ENCODE assay signal across 16 mouse cellular contexts in genomic region chr13:45078392-45078791, GRCm38 (mm10). TPM values are rescaled to one million over a fixed set of nuclear protein-coding genes. Genes with fewer than 3 reads are reported as not detected.
A peak's percentile ranks its signal among the peaks of the same experiment; 100 is the strongest.
ATAC-seq lines count a peak whose summit lies in the region.
"Not testable (repeated sequence)": the region's sequence is repeated elsewhere in the genome, so short reads cannot be mapped to it uniquely, and the experiment has no call there.
"Had no signal": no experiment of that assay in that cellular context is flagged by ENCODE, and none has a peak within 500 bp of the region (broad histone marks: within the 10 kb centered on the region; RNA-seq: fewer than 3 reads in every experiment).

Gene Gm9817, plus strand, starts transcription at chr13:45078692.

- 59% methylated on average over 16 of the region's 16 CpGs for WGBS in embryonic facial prominence, embryonic 15.5 days
- 45% methylated on average over 16 of the region's 16 CpGs for WGBS in heart, embryonic 12.5 days
- 49% methylated on average over 16 of the region's 16 CpGs for WGBS in hindbrain, embryonic 12.5 days
- 62% methylated on average over 16 of the region's 16 CpGs for WGBS in kidney, embryonic 16.5 days
- 57% methylated on average over 16 of the region's 16 CpGs for WGBS in limb, embryonic 15.5 days

- peak; percentile 31; the same call in 1 of the 2 replicates for ATAC-seq in cerebellum, adult (ENCODE audit: insufficient number of reproducible peaks, low FRiP score, low TSS enrichment)
- not testable (repeated sequence) for ATAC-seq in embryonic facial prominence, embryonic 15.5 days (ENCODE audit: insufficient number of reproducible peaks, low FRiP score, low TSS enrichment, low read depth); heart, embryonic 12.5 days (ENCODE audit: insufficient number of reproducible peaks, low FRiP score); hindbrain, embryonic 12.5 days (ENCODE audit: low FRiP score); limb, embryonic 15.5 days (ENCODE audit: insufficient number of reproducible peaks, low FRiP score, low TSS enrichment, low read depth)
- ATAC-seq in kidney, embryonic 16.5 days (ENCODE audit: low FRiP score, low TSS enrichment) = 0 out of 2 replicates have a peak, but pooled peaks have one; percentile 15

- not testable (repeated sequence) for H3K9me3 ChIP-seq in embryonic facial prominence, embryonic 15.5 days (replicated peaks); heart, embryonic 12.5 days (replicated peaks); hindbrain, embryonic 12.5 days (replicated peaks); kidney, embryonic 16.5 days (ENCODE audit: low read length); limb, embryonic 15.5 days
- peaks cover 36% of the 10 kb centered on the region for H3K9me3 ChIP-seq in megakaryocyte, embryonic 14.5 days

- H3K27ac ChIP-seq in embryonic facial prominence, embryonic 15.5 days (replicated peaks); heart, embryonic 12.5 days (ENCODE audit: poor library complexity, severe bottlenecking); hindbrain, embryonic 12.5 days; kidney, embryonic 16.5 days (ENCODE audit: low read length); limb, embryonic 15.5 days: not testable (repeated sequence)

- H3K4me3 ChIP-seq in embryonic facial prominence, embryonic 15.5 days (replicated peaks) = 0 out of 2 replicates have a peak within 1 kb of the TSS, but pooled peaks have one; percentile 6
- 0 out of 2 replicates have a peak within 1 kb of the TSS, but pooled peaks have one; percentile 9 for H3K4me3 ChIP-seq in heart, embryonic 12.5 days
- H3K4me3 ChIP-seq in hindbrain, embryonic 12.5 days; kidney, embryonic 16.5 days (ENCODE audit: low read length); limb, embryonic 15.5 days: not testable (repeated sequence)
- H3K4me3 ChIP-seq in megakaryocyte, embryonic 14.5 days (replicated peaks) = peak within 1 kb of the TSS; percentile 29

- not testable (repeated sequence) for H3K36me3 ChIP-seq in embryonic facial prominence, embryonic 15.5 days; heart, embryonic 12.5 days; hindbrain, embryonic 12.5 days; kidney, embryonic 16.5 days (ENCODE audit: insufficient read depth, low read length); limb, embryonic 15.5 days; megakaryocyte, embryonic 14.5 days (replicated peaks; ENCODE audit: low read length)

- H3K27me3 ChIP-seq in embryonic facial prominence, embryonic 15.5 days; heart, embryonic 12.5 days (replicated peaks); hindbrain, embryonic 12.5 days; kidney, embryonic 16.5 days (ENCODE audit: insufficient read depth, low read length); limb, embryonic 15.5 days; megakaryocyte, embryonic 14.5 days (replicated peaks): not testable (repeated sequence)

- peak within 1 kb of the TSS; percentile 24 for H3K4me2 ChIP-seq in embryonic facial prominence, embryonic 15.5 days (replicated peaks)
- peak within 1 kb of the TSS; percentile 50 for H3K4me2 ChIP-seq in heart, embryonic 12.5 days
- 0 out of 2 replicates have a peak within 1 kb of the TSS, but pooled peaks have one; percentile 21 for H3K4me2 ChIP-seq in hindbrain, embryonic 12.5 days (replicated peaks)
- H3K4me2 ChIP-seq in kidney, embryonic 16.5 days (replicated peaks; ENCODE audit: low read depth, low read length) = peak within 1 kb of the TSS; percentile 12
- H3K4me2 ChIP-seq in limb, embryonic 15.5 days = 0 out of 2 replicates have a peak within 1 kb of the TSS, but pooled peaks have one; percentile 19

- not testable (repeated sequence) for H3K4me1 ChIP-seq in embryonic facial prominence, embryonic 15.5 days; heart, embryonic 12.5 days (replicated peaks); hindbrain, embryonic 12.5 days; kidney, embryonic 16.5 days (ENCODE audit: insufficient read depth, low read length); limb, embryonic 15.5 days
- peaks cover 27% of the 10 kb centered on the region for H3K4me1 ChIP-seq in megakaryocyte, embryonic 14.5 days

- H3K9ac ChIP-seq in embryonic facial prominence, embryonic 15.5 days; heart, embryonic 12.5 days; hindbrain, embryonic 12.5 days; kidney, embryonic 16.5 days (replicated peaks; ENCODE audit: low read length); limb, embryonic 15.5 days: not testable (repeated sequence)

RNA-seq across cellular contexts. Expression of gene Gm9817, which starts in this region (rescaled TPM):
- polyA plus RNA-seq in embryonic facial prominence, embryonic 15.5 days (2015; fragmentation: Nextera tagmentation; extraction: Ambion mirVana) = 0.07 TPM in 1 of 2 replicates, not detected in the other
- 0.09 and 0.13 TPM in 2 replicates for polyA plus RNA-seq in heart, embryonic 12.5 days (2016; fragmentation: Nextera tagmentation; extraction: Ambion mirVana)
- not detected in 2 replicates for polyA plus RNA-seq in hindbrain, embryonic 12.5 days (2016; fragmentation: Nextera tagmentation; extraction: Ambion mirVana)
- polyA plus RNA-seq in kidney, embryonic 16.5 days (2015; fragmentation: Nextera tagmentation; extraction: Ambion mirVana) = not detected in 2 replicates
- 0.06 and 0.15 TPM in 2 replicates for polyA plus RNA-seq in limb, embryonic 15.5 days (2015; fragmentation: Nextera tagmentation; extraction: Ambion mirVana)
- polyA plus RNA-seq in megakaryocyte, embryonic 14.5 days (2012; ENCODE audit: insufficient read depth, low replicate concordance) = not detected in 2 replicates
- polyA plus RNA-seq: forebrain, embryonic 15.5 days; intestine, embryonic 16.5 days; liver, embryonic 15.5 days; lung, embryonic 14.5 days; midbrain, embryonic 12.5 days; midbrain, postnatal 0 days; neural tube, embryonic 12.5 days; Patski; spleen, adult 2 months had no signal

Comparison
In these comparisons a context has a peak if more than half of its experiments do, and no peak if none do; other contexts are left out.
1. Peak in ATAC-seq and H3K4me2 ChIP-seq in kidney, embryonic 16.5 days; RNA of the gene not detected or under 1 TPM.